Mouse (Mus musculus): ENCODE measurements around the gene Ckb.

DNA sequence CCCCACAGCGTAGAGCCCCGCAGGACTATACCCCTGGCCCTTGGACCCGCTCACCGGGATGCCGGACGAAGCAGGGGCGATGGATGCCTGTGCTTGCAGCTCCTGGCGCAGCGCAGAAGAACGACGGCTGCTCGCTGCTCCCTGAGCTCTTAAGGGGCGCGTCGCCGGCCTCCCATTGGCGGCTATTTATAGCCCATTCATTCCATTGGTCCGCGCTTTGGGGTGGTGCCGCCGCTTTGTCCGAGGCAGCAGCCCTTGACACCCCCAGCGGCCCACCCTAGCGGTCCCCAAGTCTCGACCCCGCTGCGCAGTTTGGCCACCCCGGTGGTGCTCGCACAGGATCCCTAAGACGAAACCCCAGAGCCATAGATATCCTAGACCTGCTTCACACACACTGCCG is at the start of gene Ckb:
- TF ChIP-seq JUN (IDR thresholded peaks at IDR 0.05; ENCODE audit: insufficient read depth, low read depth, low read length) = no peak
- TF ChIP-seq SMC3 (IDR thresholded peaks at IDR 0.05; ENCODE audit: low read depth, low read length) = no peak
- TF ChIP-seq TCF12 (IDR thresholded peaks at IDR 0.05; ENCODE audit: low read depth, low read length) = no peak
- TF ChIP-seq CTCF (conservative IDR thresholded peaks at IDR 0.05 in 1 of 2, IDR thresholded peaks at IDR 0.05 in 1 of 2; ENCODE audit: low read depth in 2 of 2, low read length in 2 of 2) = no peak
- TF ChIP-seq ETS1 (conservative IDR thresholded peaks at IDR 0.05; ENCODE audit: low read depth, low read length) = no peak

Data from CH12.LX (cell line).